Mouse (Mus musculus): ENCODE results near the gene Tmem117. TPM values are rescaled to one million over a fixed set of nuclear protein-coding genes. Genes with fewer than 3 reads are reported as not detected.

The Tmem117 gene
- total and polyA plus RNA-seq, 2 experiments from 2014 or later = 17.4 to 21.6 TPM

DNA sequence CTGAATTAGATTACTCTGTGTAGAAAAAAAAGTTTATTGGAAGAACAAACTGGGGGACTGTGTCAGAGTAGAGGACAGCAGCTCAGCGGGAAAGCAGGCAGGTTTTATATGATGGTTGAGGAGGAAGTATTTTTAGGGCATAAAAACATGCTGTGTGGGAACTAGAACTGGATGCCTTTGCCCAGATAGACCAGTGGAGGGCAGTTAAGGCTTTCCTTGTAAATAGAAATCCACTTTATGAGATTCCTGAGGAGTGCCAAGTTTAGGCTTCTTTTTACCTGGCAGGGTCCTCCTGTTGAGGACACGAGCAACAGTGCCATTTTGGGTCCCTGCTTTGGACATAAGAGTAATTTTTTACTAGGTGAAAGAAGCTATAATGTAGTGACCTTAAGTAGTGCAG, 218.5 kb downstream of the Tmem117 start:
- peak; percentile 63 for DNase-seq (ENCODE audit: low spot score)
- no peaks in the 10 kb centered on the region for H3K27me3 ChIP-seq (ENCODE audit: insufficient read depth, low read length)
- no peak overlapping the region for H3K27ac ChIP-seq
- H3K4me3 ChIP-seq (ENCODE audit: low read length) = no peak overlapping the region
- H3K36me3 ChIP-seq (ENCODE audit: insufficient read depth, low read length) = no peaks in the 10 kb centered on the region
- no peaks in the 10 kb centered on the region for H3K4me1 ChIP-seq (ENCODE audit: insufficient read depth, low read length)
- H3K9me3 ChIP-seq (ENCODE audit: low read length) = 0 out of 2 replicates have a peak, but pooled peaks cover 4% of the 10 kb centered on the region
- no peak overlapping the region for H3K4me2 ChIP-seq (ENCODE audit: low read depth, low read length)
- no peak for ATAC-seq
- H3K9ac ChIP-seq (replicated peaks; ENCODE audit: low read length) = no peak overlapping the region
- TF ChIP-seq CTCF (IDR thresholded peaks at IDR 0.05; ENCODE audit: low read depth) = peak; percentile 61
- 57% methylated on average over 2 of the region's 2 CpGs for WGBS

DNA sequence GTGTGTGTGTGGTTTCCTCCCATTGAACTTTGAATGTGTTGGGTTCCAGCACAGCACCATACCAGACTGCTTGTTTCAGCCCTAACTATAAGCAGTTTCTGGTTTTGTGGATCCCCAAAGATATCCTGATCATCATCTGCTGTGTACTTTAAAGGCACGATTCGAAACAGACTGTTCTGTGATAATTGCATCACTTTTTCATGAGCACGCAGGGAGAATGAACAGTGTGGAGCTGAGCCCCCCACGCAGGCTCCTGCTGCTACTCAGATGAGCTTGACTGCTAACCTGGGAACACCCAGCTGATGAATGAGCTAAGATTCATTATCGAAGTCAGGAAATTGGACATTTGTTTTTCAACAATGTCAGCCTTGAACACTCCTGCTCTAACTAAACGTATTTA, 230.6 kb downstream of the Tmem117 start:
- peak; percentile 39 for DNase-seq (ENCODE audit: low spot score)
- Histone ChIP-seq H3K36me3 (ENCODE audit: insufficient read depth, low read length) (no peaks in the 10 kb centered on the region), H3K27me3 (ENCODE audit: insufficient read depth, low read length) (no peaks in the 10 kb centered on the region), H3K27ac (no peak overlapping the region), H3K4me3 (ENCODE audit: low read length) (no peak overlapping the region), H3K9me3 (ENCODE audit: low read length) (no peaks in the 10 kb centered on the region), H3K9ac (replicated peaks; ENCODE audit: low read length) (no peak overlapping the region), H3K4me1 (ENCODE audit: insufficient read depth, low read length) (no peaks in the 10 kb centered on the region), H3K4me2 (ENCODE audit: low read depth, low read length) (no peak overlapping the region)
- no peak for ATAC-seq
- WGBS = 65% methylated on average over 6 of the region's 6 CpGs
- no peak for TF ChIP-seq CTCF (IDR thresholded peaks at IDR 0.05; ENCODE audit: low read depth)

DNA sequence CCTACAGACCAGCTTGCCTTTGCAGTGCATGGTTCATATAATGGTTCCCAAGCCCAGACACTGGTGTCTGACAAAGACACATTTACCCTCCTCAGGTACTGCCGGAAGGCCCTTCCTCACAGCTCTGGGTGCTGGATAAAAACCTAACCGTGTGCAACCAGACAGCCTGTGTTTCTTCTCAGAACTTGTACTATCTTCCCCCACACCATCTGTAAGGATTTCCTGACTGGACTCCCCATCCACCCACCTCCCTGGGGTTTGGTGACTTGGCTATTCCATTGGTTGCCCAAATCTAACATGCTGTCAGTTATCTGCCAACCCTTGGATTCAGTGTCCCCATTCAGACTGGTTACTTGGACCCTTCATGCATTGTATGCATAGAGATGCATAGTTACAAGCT, 232.1 kb downstream of the Tmem117 start:
- H3K9me3 ChIP-seq (ENCODE audit: low read length) = no peaks in the 10 kb centered on the region
- ATAC-seq (no peak), DNase-seq (ENCODE audit: low spot score) (no peak)
- H3K36me3 ChIP-seq (ENCODE audit: insufficient read depth, low read length) = no peaks in the 10 kb centered on the region
- TF ChIP-seq CTCF (IDR thresholded peaks at IDR 0.05; ENCODE audit: low read depth) = no peak
- no peak overlapping the region for H3K4me3 ChIP-seq (ENCODE audit: low read length)
- no peak overlapping the region for H3K4me2 ChIP-seq (ENCODE audit: low read depth, low read length)
- no peak overlapping the region for H3K27ac ChIP-seq
- no peaks in the 10 kb centered on the region for H3K4me1 ChIP-seq (ENCODE audit: insufficient read depth, low read length)
- WGBS = 91% methylated on average over 2 of the region's 2 CpGs
- no peak overlapping the region for H3K9ac ChIP-seq (replicated peaks; ENCODE audit: low read length)
- H3K27me3 ChIP-seq (ENCODE audit: insufficient read depth, low read length) = no peaks in the 10 kb centered on the region

DNA sequence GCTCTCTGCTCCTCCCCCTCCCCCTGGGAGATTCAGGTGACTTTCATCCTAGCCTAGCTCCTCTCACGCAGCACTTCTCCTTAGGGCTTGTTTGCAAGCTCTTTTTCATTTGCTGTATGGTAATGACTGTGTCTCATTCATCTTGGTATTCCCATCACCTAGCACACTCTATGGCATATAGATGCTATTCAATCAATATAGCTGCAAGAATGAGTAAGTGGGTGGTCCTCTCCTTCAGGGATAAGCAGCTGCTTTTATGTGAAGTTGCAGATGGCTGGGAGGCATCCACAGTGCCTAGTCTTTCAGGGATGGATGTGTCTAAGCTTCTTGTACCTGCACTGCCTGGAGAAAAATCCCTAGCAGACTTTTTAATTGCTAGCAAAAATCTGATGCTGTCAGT, 235.1 kb downstream of the Tmem117 start:
- no peak for DNase-seq (ENCODE audit: low spot score)
- TF ChIP-seq CTCF (IDR thresholded peaks at IDR 0.05; ENCODE audit: low read depth) = no peak
- no peak overlapping the region for H3K9ac ChIP-seq (replicated peaks; ENCODE audit: low read length)
- H3K4me2 ChIP-seq (ENCODE audit: low read depth, low read length) = no peak overlapping the region
- no peak overlapping the region for H3K4me3 ChIP-seq (ENCODE audit: low read length)
- no peaks in the 10 kb centered on the region for H3K27me3 ChIP-seq (ENCODE audit: insufficient read depth, low read length)
- H3K9me3 ChIP-seq (ENCODE audit: low read length) = no peaks in the 10 kb centered on the region
- H3K4me1 ChIP-seq (ENCODE audit: insufficient read depth, low read length) = no peaks in the 10 kb centered on the region
- H3K27ac ChIP-seq = no peak overlapping the region
- no peak for ATAC-seq
- WGBS = 31% methylated on average over 1 of the region's 1 CpGs
- H3K36me3 ChIP-seq (ENCODE audit: insufficient read depth, low read length) = no peaks in the 10 kb centered on the region

DNA sequence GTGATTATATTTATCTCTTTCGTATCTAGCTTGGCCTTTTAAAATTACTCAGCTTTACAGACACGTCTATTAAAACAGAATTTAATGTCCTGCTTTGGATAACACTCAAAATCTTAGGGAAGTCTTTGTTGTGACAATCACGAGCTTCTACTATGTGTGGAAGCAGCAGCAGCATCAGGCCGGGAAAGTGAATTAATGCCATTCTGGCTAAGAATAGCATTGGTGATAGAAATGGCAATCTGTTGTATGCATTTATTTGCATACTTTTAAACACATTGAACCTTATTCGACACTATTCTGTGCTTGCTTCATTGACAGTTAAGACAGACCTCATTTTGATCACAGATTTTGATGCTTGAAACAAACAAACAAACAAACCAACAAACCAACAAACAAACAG, 239.3 kb downstream of the Tmem117 start:
- no peak for ATAC-seq
- Histone ChIP-seq H3K4me2 (ENCODE audit: low read depth, low read length) (no peak overlapping the region), H3K9me3 (ENCODE audit: low read length) (no peaks in the 10 kb centered on the region), H3K36me3 (ENCODE audit: insufficient read depth, low read length) (no peaks in the 10 kb centered on the region), H3K4me1 (ENCODE audit: insufficient read depth, low read length) (no peaks in the 10 kb centered on the region), H3K27me3 (ENCODE audit: insufficient read depth, low read length) (no peaks in the 10 kb centered on the region), H3K9ac (replicated peaks; ENCODE audit: low read length) (no peak overlapping the region), H3K27ac (no peak overlapping the region), H3K4me3 (ENCODE audit: low read length) (no peak overlapping the region)
- no peak for DNase-seq (ENCODE audit: low spot score)
- 75% methylated on average over 5 of the region's 5 CpGs for WGBS
- TF ChIP-seq CTCF (IDR thresholded peaks at IDR 0.05; ENCODE audit: low read depth) = no peak

DNA sequence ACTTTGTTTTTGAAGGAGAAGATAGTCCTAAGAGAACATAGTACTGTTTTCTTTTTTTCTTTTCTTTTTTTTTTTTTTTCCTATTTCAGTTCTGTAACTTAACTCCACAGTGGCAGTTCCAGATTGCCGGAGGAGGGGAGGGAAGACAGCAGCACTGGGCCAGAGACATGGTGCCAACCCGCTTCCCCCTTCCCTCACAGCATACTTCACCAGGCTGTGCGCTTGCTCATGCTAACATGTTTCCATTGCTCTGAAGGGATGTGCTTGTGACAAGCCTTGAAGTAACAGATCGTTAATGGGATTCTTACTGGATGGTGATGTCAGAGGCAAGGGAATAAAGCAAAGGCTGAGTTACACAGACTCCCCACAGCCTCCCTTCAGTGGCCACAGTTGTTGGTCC, 256.0 kb downstream of the Tmem117 start:
- ATAC-seq = no peak
- no peak for DNase-seq (ENCODE audit: low spot score)
- no peak overlapping the region for H3K9ac ChIP-seq (replicated peaks; ENCODE audit: low read length)
- H3K36me3 ChIP-seq (ENCODE audit: insufficient read depth, low read length) = no peaks in the 10 kb centered on the region
- H3K27ac ChIP-seq = no peak overlapping the region
- H3K4me3 ChIP-seq (ENCODE audit: low read length) = no peak overlapping the region
- H3K9me3 ChIP-seq (ENCODE audit: low read length) = no peaks in the 10 kb centered on the region
- no peaks in the 10 kb centered on the region for H3K27me3 ChIP-seq (ENCODE audit: insufficient read depth, low read length)
- no peak for TF ChIP-seq CTCF (IDR thresholded peaks at IDR 0.05; ENCODE audit: low read depth)
- 73% methylated on average over 4 of the region's 4 CpGs for WGBS
- H3K4me2 ChIP-seq (ENCODE audit: low read depth, low read length) = no peak overlapping the region
- H3K4me1 ChIP-seq (ENCODE audit: insufficient read depth, low read length) = no peaks in the 10 kb centered on the region

DNA sequence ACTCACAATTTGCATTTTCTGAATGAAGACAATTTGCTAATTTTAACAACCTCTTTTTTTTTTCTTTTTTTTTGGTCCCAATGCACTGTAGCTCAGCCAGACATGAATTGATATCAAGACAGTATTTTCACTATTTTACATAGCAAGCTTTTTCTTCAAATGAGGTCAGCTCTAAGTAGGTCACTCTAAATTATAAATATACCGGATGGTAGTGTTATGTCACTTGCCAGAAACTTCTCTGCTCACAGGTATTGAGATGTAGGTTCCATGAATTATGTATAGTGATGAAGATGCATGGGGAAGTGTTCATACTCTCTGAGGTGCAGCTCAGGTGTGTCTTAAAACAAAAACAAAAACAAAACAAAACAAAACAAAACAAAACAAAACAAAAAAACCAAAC, 264.2 kb downstream of the Tmem117 start:
- Histone ChIP-seq H3K36me3 (ENCODE audit: insufficient read depth, low read length) (no peaks in the 10 kb centered on the region), H3K4me2 (ENCODE audit: low read depth, low read length) (no peak overlapping the region), H3K27ac (no peak overlapping the region), H3K27me3 (ENCODE audit: insufficient read depth, low read length) (no peaks in the 10 kb centered on the region), H3K9ac (replicated peaks; ENCODE audit: low read length) (no peak overlapping the region), H3K4me1 (ENCODE audit: insufficient read depth, low read length) (no peaks in the 10 kb centered on the region), H3K9me3 (ENCODE audit: low read length) (no peaks in the 10 kb centered on the region), H3K4me3 (ENCODE audit: low read length) (no peak overlapping the region)
- DNase-seq (ENCODE audit: low spot score) = no peak
- TF ChIP-seq CTCF (IDR thresholded peaks at IDR 0.05; ENCODE audit: low read depth) = no peak
- WGBS = 75% methylated on average over 1 of the region's 1 CpGs
- no peak for ATAC-seq
